Mouse (Mus musculus): ENCODE measurements at regions not wholly inside any gene's neighbourhood (a gene's known extent, or its start where the extent isn't known, plus 50 kb on each side); places are given as distances from the start of the nearest gene placed in this dataset.

- TF ChIP-seq TAL1 (conservative IDR thresholded peaks at IDR 0.05; ENCODE audit: low read depth, low read length), result no peak
- no peak for TF ChIP-seq GATA1 (IDR thresholded peaks at IDR 0.05; ENCODE audit: borderline replicate concordance, low read length)
- no peak for TF ChIP-seq CTCF (IDR thresholded peaks at IDR 0.05; ENCODE audit: low read depth, low read length)
- TF ChIP-seq GATA2 (IDR thresholded peaks at IDR 0.05; ENCODE audit: borderline replicate concordance, low read depth, low read length), result no peak
Observed at GRCm38 (mm10) chr1:183712895-183713294, 294.9 kb downstream of the Hhipl2 start.
